Mouse (Mus musculus) intestine, postnatal 0 days (tissue): ENCODE results near the gene Sephs2. TPM values are rescaled to one million over a fixed set of nuclear protein-coding genes. Genes with fewer than 3 reads are reported as not detected.

ENCODE experiments used
- ATAC-seq: fragments of 200-750 bp; cut with Nextera tagmentation; 2 replicates; pipeline ENCODE4 v1.8.0; 2017; ENCODE audit warnings: mild to moderate bottlenecking, moderate TSS enrichment, moderate library complexity
- H3K27ac ChIP-seq: fragments of 300-500 bp; sonication (generic); 2 replicates; pipeline ENCODE4 v1.5.1; 2014; ENCODE audit warnings: mild to moderate bottlenecking, low read depth, low read length, moderate library complexity
- H3K27me3 ChIP-seq: fragments of 300-500 bp; sonication (generic); replicated peaks from 2 replicates; pipeline ENCODE4 v1.6.1; 2014; ENCODE audit warnings: low read length, mixed read lengths; ENCODE audit not compliant: control insufficient read depth, insufficient read depth
- H3K36me3 ChIP-seq: fragments of 300-500 bp; sonication (generic); 2 replicates; pipeline ENCODE4 v1.6.1; 2014; ENCODE audit warnings: mild to moderate bottlenecking, moderate library complexity; ENCODE audit not compliant: control insufficient read depth, insufficient read depth
- H3K4me1 ChIP-seq: fragments of 300-500 bp; sonication (generic); replicated peaks from 2 replicates; pipeline ENCODE4 v1.6.1; 2014; ENCODE audit warnings: antibody characterized with exemption, low read length, mixed read lengths; ENCODE audit not compliant: control insufficient read depth, insufficient read depth
- H3K4me2 ChIP-seq: fragments of 300-500 bp; sonication (generic); replicated peaks from 2 replicates; pipeline ENCODE4 v1.6.1; 2014; ENCODE audit warnings: low read depth, mild to moderate bottlenecking, moderate library complexity
- H3K4me3 ChIP-seq: fragments of 300-500 bp; sonication (generic); 2 replicates; pipeline ENCODE4 v1.5.1; 2014; ENCODE audit warnings: low read depth, low read length
- H3K9ac ChIP-seq: fragments of 300-500 bp; sonication (generic); 2 replicates; pipeline ENCODE4 v1.6.1; 2014; ENCODE audit warnings: mild to moderate bottlenecking, low read depth, low read length
- H3K9me3 ChIP-seq: fragments of 300-500 bp; sonication (generic); 2 replicates; pipeline ENCODE4 v1.6.1; 2016; ENCODE audit warnings: mixed run types; ENCODE audit not compliant: control insufficient read depth
- CTCF ChIP-seq: sonication (generic); IDR thresholded peaks from 2 replicates; pipeline ENCODE4 v1.5.1; 2016; ENCODE audit warnings: low read depth, mild to moderate bottlenecking, control low read depth, antibody characterized with exemption, moderate library complexity
- WGBS: fragments of 180-500 bp; shearing (Covaris S2); extraction: QIAGEN DNeasy Blood & Tissue Kit; methylation state at CpG from one replicate; pipeline ENCODE4 v1.1.7; 2014; 5-methylcytosine and 5-hydroxymethylcytosine counted together
- polyA plus RNA-seq: library from polyadenylated mRNA; unstranded; fragments of >200 nt; fragmentation: Nextera tagmentation; extraction: Ambion mirVana; gene quantifications from 2 replicates; pipeline ENCODE4 v1.2.1, GENCODE M21; 2015

Sephs2 gene
- polyA plus RNA-seq, 1 experiment from 2014 or later = 335 TPM

- peak; percentile 46; the same call in 1 of the 2 replicates for ATAC-seq
- no peak overlapping the region for H3K27ac ChIP-seq
- 58% methylated on average over 2 of the region's 2 CpGs for WGBS
Measured at GRCm38 (mm10) chr7:127308431-127308830, 34.6 kb upstream of the Sephs2 start.

GRCm38 (mm10) chr7:127297586-127298193, 23.8 kb upstream of the Sephs2 start:
- Histone ChIP-seq H3K4me1 (no peaks in the 10 kb centered on the region), H3K4me3 (no peak overlapping the region), H3K4me2 (no peak overlapping the region), H3K27me3 (no peaks in the 10 kb centered on the region), H3K9ac (no peak overlapping the region), H3K9me3 (no peaks in the 10 kb centered on the region), H3K27ac (no peak overlapping the region), H3K36me3 (no peaks in the 10 kb centered on the region)
- no peak for ATAC-seq
- WGBS = 92% methylated on average over 5 of the region's 5 CpGs
- no peak for TF ChIP-seq CTCF

More at GRCm38 (mm10) chr7:127308431-127308830, 34.6 kb upstream of the Sephs2 start:
- TF ChIP-seq CTCF = no peak
- Histone ChIP-seq H3K27me3 (no peaks in the 10 kb centered on the region), H3K9me3 (no peaks in the 10 kb centered on the region), H3K4me1 (no peaks in the 10 kb centered on the region), H3K9ac (no peak overlapping the region), H3K4me2 (no peak overlapping the region), H3K36me3 (no peaks in the 10 kb centered on the region), H3K4me3 (no peak overlapping the region)

DNA sequence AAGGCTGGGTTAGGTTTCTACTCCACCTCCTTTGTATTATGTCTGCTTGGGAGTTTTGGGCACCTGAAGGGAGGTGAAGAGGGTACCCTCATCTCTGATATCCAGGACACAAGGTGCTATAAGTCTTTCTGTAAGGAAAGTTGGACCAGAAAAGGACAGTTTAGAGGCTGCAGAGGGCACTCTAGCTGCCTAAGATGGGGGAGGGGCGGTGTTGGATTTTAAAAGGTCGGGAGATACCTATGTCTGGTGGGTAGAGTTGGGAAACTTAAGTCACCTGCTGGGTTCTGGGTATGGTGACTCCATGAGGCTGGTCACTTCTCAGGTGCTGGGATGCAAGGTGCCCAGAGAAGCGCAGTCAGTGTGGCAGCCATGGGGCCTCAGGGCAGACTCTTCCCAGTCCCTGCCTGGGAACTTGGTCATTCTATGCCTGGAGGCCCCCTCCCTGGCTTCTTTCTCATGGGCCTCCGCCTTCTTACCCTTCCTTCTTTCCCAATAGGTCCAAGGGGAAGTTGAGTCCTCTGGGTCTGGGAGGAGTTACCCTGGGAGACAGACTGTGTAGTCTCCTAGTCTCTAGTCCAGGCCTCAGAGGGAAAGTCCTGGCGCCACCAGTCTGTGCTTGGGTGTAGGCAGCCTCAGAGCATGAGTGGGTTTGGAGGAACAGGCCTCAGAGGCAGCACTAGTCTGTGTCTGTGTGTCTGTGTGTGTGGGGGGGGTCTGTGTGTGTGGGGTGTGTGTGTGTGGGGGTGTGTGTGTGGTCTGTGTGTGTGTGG, 23.1 kb upstream of the Sephs2 start:
- no peak for TF ChIP-seq CTCF
- no peak for ATAC-seq
- Histone ChIP-seq H3K27ac (no peak overlapping the region), H3K4me1 (no peaks in the 10 kb centered on the region), H3K4me2 (no peak overlapping the region), H3K9ac (no peak overlapping the region), H3K27me3 (no peaks in the 10 kb centered on the region), H3K36me3 (no peaks in the 10 kb centered on the region), H3K4me3 (no peak overlapping the region), H3K9me3 (no peaks in the 10 kb centered on the region)
- WGBS = 85% methylated on average over 5 of the region's 5 CpGs

DNA sequence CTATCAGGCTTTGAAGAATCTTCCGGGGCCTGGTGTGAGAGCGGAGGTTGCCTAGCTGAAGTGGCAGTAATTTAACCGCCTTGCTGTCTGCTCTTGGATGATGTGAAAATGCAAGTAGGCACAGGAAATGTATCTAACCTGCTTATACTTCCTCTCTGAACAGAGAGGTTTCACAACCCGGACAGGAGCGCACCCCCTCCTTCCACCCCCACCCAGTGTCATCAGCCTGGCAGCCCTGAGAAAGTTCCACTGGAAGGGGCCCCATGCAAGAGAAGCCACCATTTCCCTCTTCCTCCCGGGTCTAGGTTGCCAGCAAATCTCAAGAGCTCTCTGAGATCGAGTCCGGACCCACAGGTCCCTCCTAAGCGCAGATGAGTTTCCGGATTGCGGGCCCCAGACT, 22.2 kb upstream of the Sephs2 start, which contains the start of gene Itgal:
Gene Itgal, plus strand, starts transcription at position 163 of the 400 bp plus-strand sequence.
- Histone ChIP-seq H3K4me1 (no peaks in the 10 kb centered on the region), H3K9ac (no peak within 1 kb of the TSS), H3K36me3 (no peaks in the 10 kb centered on the region), H3K27ac (no peak within 1 kb of the TSS), H3K4me3 (no peak within 1 kb of the TSS), H3K4me2 (no peak within 1 kb of the TSS), H3K27me3 (no peaks in the 10 kb centered on the region), H3K9me3 (no peaks in the 10 kb centered on the region)
- no peak for TF ChIP-seq CTCF
- 72% methylated on average over 11 of the region's 11 CpGs for WGBS
- ATAC-seq = no peak

GRCm38 (mm10) chr7:127290142-127290541, 16.3 kb upstream of the Sephs2 start:
- Histone ChIP-seq H3K9ac (no peak overlapping the region), H3K27me3 (no peaks in the 10 kb centered on the region), H3K9me3 (no peaks in the 10 kb centered on the region), H3K4me3 (no peak overlapping the region), H3K27ac (no peak overlapping the region), H3K36me3 (no peaks in the 10 kb centered on the region), H3K4me1 (no peaks in the 10 kb centered on the region), H3K4me2 (no peak overlapping the region)
- no peak for TF ChIP-seq CTCF
- WGBS = 70% methylated on average over 8 of the region's 8 CpGs
- ATAC-seq = no peak

- WGBS = 75% methylated on average over 2 of the region's 2 CpGs
- Histone ChIP-seq H3K9me3 (no peaks in the 10 kb centered on the region), H3K4me2 (no peak overlapping the region), H3K4me3 (no peak overlapping the region), H3K27me3 (no peaks in the 10 kb centered on the region), H3K36me3 (no peaks in the 10 kb centered on the region), H3K4me1 (no peaks in the 10 kb centered on the region), H3K9ac (no peak overlapping the region), H3K27ac (no peak overlapping the region)
- no peak for ATAC-seq
- TF ChIP-seq CTCF = no peak
Measured at GRCm38 (mm10) chr7:127289306-127289705, 15.5 kb upstream of the Sephs2 start.
